Mouse (Mus musculus) ES-E14 (cell line): ENCODE data around the gene Hist1h1e. TPM values are rescaled to one million over a fixed set of nuclear protein-coding genes. Genes with fewer than 3 reads are reported as not detected.
"Not testable (repeated sequence)": the region's sequence is repeated elsewhere in the genome, so short reads cannot be mapped to it uniquely, and the experiment has no call there.

Experiments used
- DNase-seq: peaks from one replicate; pipeline ENCODE4 v3.0.0-alpha.2; 2013; ENCODE audit warnings: low read depth, low spot score
- H3K27ac ChIP-seq: 2 replicates; pipeline ENCODE4 v1.5.1; 2012; ENCODE audit warnings: low read depth, mild to moderate bottlenecking, low read length, moderate library complexity, mixed read lengths; ENCODE audit not compliant: poor library complexity, insufficient read depth, severe bottlenecking
- H3K36me3 ChIP-seq: 2 replicates; pipeline ENCODE4 v1.6.1; 2012; ENCODE audit warnings: mild to moderate bottlenecking, low read length, moderate library complexity, mixed read lengths; ENCODE audit not compliant: control insufficient read depth, poor library complexity, insufficient read depth, severe bottlenecking
- H3K4me1 ChIP-seq, 2 experiments: fragments of 150-350 bp in 1 of 2; sonication (generic) in 1 of 2; 2 replicates each; pipeline ENCODE4 v1.6.1; 2012; ENCODE audit warnings: low read length in 2 of 2, mild to moderate bottlenecking in 1 of 2, mixed read lengths in 1 of 2; ENCODE audit not compliant: control insufficient read depth in 2 of 2, insufficient read depth in 2 of 2, poor library complexity in 1 of 2
- H3K4me3 ChIP-seq, 2 experiments: fragments of 150-350 bp in 1 of 2; sonication (generic) in 1 of 2; 2 replicates each; pipeline ENCODE4 v1.5.1; 2012; ENCODE audit warnings: low read length in 2 of 2, low read depth in 1 of 2, mild to moderate bottlenecking in 1 of 2, mixed read lengths in 1 of 2; ENCODE audit not compliant: insufficient read depth in 1 of 2, poor library complexity in 1 of 2, severe bottlenecking in 1 of 2
- H3K9ac ChIP-seq: 2 replicates; pipeline ENCODE4 v1.6.1; 2012; ENCODE audit warnings: low read depth, mild to moderate bottlenecking, low read length, mixed read lengths; ENCODE audit not compliant: poor library complexity, insufficient read depth, severe bottlenecking
- H3K9me3 ChIP-seq: fragments of 150-350 bp; sonication (generic); 2 replicates; pipeline ENCODE4 v1.6.1; 2012; ENCODE audit warnings: low read depth, mild to moderate bottlenecking, low read length; ENCODE audit not compliant: control insufficient read depth, insufficient read depth
- CHD2 ChIP-seq: IDR thresholded peaks from 2 replicates; pipeline ENCODE4 v1.6.1; 2014; ENCODE audit warnings: mild to moderate bottlenecking, low read depth, low read length, inconsistent platforms
- HCFC1 ChIP-seq: IDR thresholded peaks from 2 replicates; pipeline ENCODE4 v1.6.1; 2012; ENCODE audit warnings: low read length, inconsistent platforms, borderline replicate concordance; ENCODE audit not compliant: insufficient read depth
- MAFK ChIP-seq: IDR thresholded peaks from 2 replicates; pipeline ENCODE4 v1.6.1; 2014; ENCODE audit warnings: mild to moderate bottlenecking, low read depth, low read length, inconsistent platforms; ENCODE audit not compliant: insufficient read depth
- ZC3H11A ChIP-seq: IDR thresholded peaks from 2 replicates; pipeline ENCODE4 v1.6.1; 2012; ENCODE audit warnings: low read depth, mild to moderate bottlenecking, inconsistent platforms, low read length, borderline replicate concordance
- ZNF384 ChIP-seq: IDR thresholded peaks from 2 replicates; pipeline ENCODE4 v1.6.1; 2012; ENCODE audit warnings: low read depth, low read length, inconsistent platforms
- in situ Hi-C, 2 experiments: fragments of 600-800 bp; cut with MboI; formaldehyde crosslinking; loops; one replicate each; pipeline ENCODE4 v1.15.1; 2025; ENCODE audit warnings: low sequenced_read_pairs in 2 of 2, inconsistent platforms in 1 of 2; ENCODE audit not compliant: unreplicated experiment in 2 of 2
- total RNA-seq: library from RNA; depleted of rRNA; stranded (reverse); fragments of 300-350 nt; gene quantifications from 2 replicates; pipeline ENCODE4 v1.2.3, GENCODE M21; 2012

Hist1h1e gene
- total RNA-seq, 1 experiment, result 207 TPM

GRCm38 (mm10) chr13:23586940-23587225 is 35.5 kb downstream of the Hist1h1e start:
- Histone ChIP-seq H3K36me3 (no peaks in the 10 kb centered on the region), H3K9me3 (no peaks in the 10 kb centered on the region), H3K4me1 (peaks cover 0 to 10% of the 10 kb centered on the region in 2 experiments; a peak in 2 of 4 replicates), H3K27ac (peak overlapping the region; percentile 99; the same call in 1 of the 2 replicates), H3K9ac (peak overlapping the region; percentile 93), H3K4me3 (peak overlapping the region; percentile 55 to 65)
- TF ChIP-seq ZC3H11A, result no peak
- TF ChIP-seq MAFK, result no peak
- TF ChIP-seq HCFC1, result no peak
- TF ChIP-seq CHD2, result no peak
- no peak for TF ChIP-seq ZNF384
- in situ Hi-C loops, result no loop called here
- no peak for DNase-seq

GRCm38 (mm10) chr13:23586099-23586939 is 36.0 kb downstream of the Hist1h1e start:
- Histone ChIP-seq H3K36me3 (no peaks in the 10 kb centered on the region), H3K9me3 (no peaks in the 10 kb centered on the region), H3K27ac (peak overlapping the region; percentile 99), H3K4me3 (peak overlapping the region; percentile 55 to 65), H3K4me1 (peaks cover 0 to 10% of the 10 kb centered on the region in 2 experiments; a peak in 2 of 4 replicates), H3K9ac (peak overlapping the region; percentile 93)
- TF ChIP-seq ZNF384 (peak; percentile 99), HCFC1 (no peak)
- in situ Hi-C loops, result no loop called here
- DNase-seq, result no peak

GRCm38 (mm10) chr13:23585442-23586098 is 36.8 kb downstream of the Hist1h1e start:
- H3K9me3 ChIP-seq, in situ Hi-C loops, H3K36me3 ChIP-seq, H3K4me1 ChIP-seq: not testable (repeated sequence)
- peak overlapping the region; percentile 95 for H3K27ac ChIP-seq
- TF ChIP-seq HCFC1 (peak; percentile 45; the same call in 1 of the 2 replicates), CHD2 (peak; percentile 91)
- peak overlapping the region; percentile 82 for H3K9ac ChIP-seq
- DNase-seq, result peak; percentile 87
- peak overlapping the region; percentile 55 to 57 for H3K4me3 ChIP-seq

GRCm38 (mm10) chr13:23585029-23585441 is 37.3 kb downstream of the Hist1h1e start:
- H3K4me1 ChIP-seq, result peaks cover 0 to 10% of the 10 kb centered on the region in 2 experiments; a peak in 2 of 4 replicates

More at GRCm38 (mm10) chr13:23585029-23585441, 37.3 kb downstream of the Hist1h1e start:
- H3K4me3 ChIP-seq, result peak overlapping the region; percentile 36 to 57
- peak overlapping the region; percentile 95 for H3K27ac ChIP-seq
- in situ Hi-C loops, result no loop called here
- DNase-seq, result no peak
- no peaks in the 10 kb centered on the region for H3K9me3 ChIP-seq
- no peaks in the 10 kb centered on the region for H3K36me3 ChIP-seq
- no peak for TF ChIP-seq ZC3H11A
- no peak for TF ChIP-seq CHD2
- no peak for TF ChIP-seq ZNF384
- no peak for TF ChIP-seq MAFK
- TF ChIP-seq HCFC1, result no peak
- H3K9ac ChIP-seq, result peak overlapping the region; percentile 82
